Mouse (Mus musculus) CD8-positive naive resting alpha-beta T cell, adult 57 days (primary cell): ENCODE measurements around the gene Rrm2. TPM values are rescaled to one million over a fixed set of nuclear protein-coding genes. Genes with fewer than 3 reads are reported as not detected.

Experiments used
- total RNA-seq: library from RNA; stranded (reverse); gene quantifications from one replicate; pipeline ENCODE4 v1.2.4, GENCODE M21; 2023

Gene Rrm2
- 5.5 TPM for total RNA-seq

DNA sequence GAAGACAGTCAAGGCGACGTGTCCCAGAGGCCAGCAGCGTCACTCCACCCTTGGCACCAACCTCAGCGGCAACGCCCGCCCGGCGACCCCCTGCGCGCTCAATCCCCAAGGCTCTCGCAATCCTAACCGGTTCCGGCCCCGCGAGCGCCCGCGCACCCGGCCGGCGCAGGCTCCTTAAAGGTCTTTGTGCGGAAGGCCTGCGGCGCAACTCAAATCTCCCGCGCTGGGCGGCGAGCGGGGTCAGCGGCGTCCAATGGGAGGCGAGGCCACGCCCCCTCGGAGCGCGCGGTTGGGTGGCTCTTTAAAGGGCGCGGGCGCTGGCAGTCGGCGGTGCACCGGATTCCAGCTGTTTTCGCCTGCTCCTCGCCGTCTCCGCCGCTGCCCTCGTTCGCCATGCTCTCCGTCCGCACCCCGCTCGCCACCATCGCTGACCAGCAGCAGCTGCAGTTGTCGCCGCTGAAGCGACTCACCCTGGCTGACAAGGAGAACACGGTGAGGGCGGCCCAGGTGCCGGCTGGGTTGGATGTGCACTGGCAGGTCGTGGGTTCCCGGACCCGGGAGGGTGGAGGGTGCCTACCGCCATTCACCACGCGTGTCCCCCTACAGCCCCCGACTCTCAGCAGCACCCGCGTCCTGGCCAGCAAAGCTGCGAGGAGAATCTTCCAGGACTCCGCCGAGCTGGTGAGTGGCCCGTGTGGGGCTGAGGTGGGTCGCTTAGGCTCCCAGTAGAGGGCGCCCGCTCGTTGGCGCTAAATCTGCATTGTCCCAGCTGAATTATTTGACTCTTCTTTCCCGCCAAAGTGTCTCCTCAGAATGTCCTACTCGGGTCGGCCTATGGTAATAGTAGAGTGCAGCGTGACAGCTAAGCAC is at the start of gene Rrm2:
Gene Rrm2 (plus strand): TSS at position 288 of the 870 bp plus-strand sequence.

DNA sequence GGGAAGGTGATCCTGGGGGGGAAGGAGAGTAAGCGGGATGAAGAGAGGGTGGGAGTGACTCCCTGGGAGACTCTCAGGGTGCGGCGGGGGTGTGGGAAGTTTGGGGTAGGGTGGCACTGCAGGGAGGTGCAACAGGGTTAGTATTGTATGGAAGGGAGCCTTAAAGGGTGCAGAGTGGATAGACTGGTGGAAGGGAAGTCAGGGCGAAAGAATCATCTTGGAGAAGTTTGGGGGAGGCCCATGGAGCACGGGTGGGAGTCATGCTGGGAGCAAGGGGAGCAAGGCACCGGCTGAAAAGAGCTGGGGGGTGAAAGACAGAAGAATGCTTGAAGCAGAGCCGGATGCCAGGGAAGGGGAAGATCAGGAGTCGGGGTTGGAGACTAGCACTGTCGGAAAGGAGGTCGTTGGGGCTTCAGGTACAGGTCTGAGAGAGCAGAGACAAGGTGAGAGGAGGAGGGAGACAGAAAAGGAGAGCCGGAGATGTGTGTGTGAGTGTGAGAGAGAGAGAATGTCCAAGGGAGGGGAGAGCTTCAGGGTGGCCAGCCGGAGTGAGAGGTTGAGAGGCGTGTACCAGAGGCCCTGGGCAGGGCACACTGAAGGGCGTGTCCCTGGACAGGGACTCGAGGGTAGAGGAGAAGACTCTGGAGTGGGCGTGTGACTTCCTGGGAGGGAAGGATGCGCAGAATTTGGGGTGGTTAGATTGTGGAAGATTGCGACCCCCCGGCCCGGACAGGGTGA is 26.6 kb upstream of the Rrm2 start, which contains the start of gene Cys1:
Gene Cys1 (minus strand): TSS at position 528 of the 738 bp plus-strand sequence.

Other genes with a start within 250 kb of the Rrm2 start
- 45.3 TPM for gene Taf1b, start 209.9 kb upstream of the Rrm2 start, total RNA-seq
- 0.89 TPM for gene Grhl1, start 136.0 kb upstream of the Rrm2 start, total RNA-seq
- gene Klf11, start 57.0 kb upstream of the Rrm2 start, total RNA-seq, result 30.5 TPM
- gene Cys1, start 26.4 kb upstream of the Rrm2 start, total RNA-seq, result not detected
- gene Mboat2, start 122.6 kb downstream of the Rrm2 start, total RNA-seq, result not detected